Mouse (Mus musculus) heart, embryonic 14.5 days (tissue): ENCODE results near the gene Meis2. TPM values are rescaled to one million over a fixed set of nuclear protein-coding genes. Genes with fewer than 3 reads are reported as not detected.

Experiments used
- ATAC-seq: fragments of 200-750 bp; cut with Nextera tagmentation; 2 replicates; pipeline ENCODE4 v1.8.0; 2017; ENCODE audit warnings: low read depth, moderate TSS enrichment; ENCODE audit not compliant: insufficient number of reproducible peaks, insufficient read depth, low FRiP score
- H3K27ac ChIP-seq, 2 experiments: fragments of 200-500 bp in 1 of 2; fragments of 300-500 bp in 1 of 2; sonication (generic) in 1 of 2; replicated peaks in 1 of 2; 2 replicates each; pipeline ENCODE4 v1.5.1; 2012 to 2014; ENCODE audit warnings: low read depth in 2 of 2, low read length in 2 of 2, control low read depth in 1 of 2, mild to moderate bottlenecking in 1 of 2, mixed read lengths in 1 of 2; ENCODE audit not compliant: control insufficient read depth in 1 of 2, insufficient read depth in 1 of 2
- H3K27me3 ChIP-seq: fragments of 300-500 bp; sonication (generic); 2 replicates; pipeline ENCODE4 v1.6.1; 2014; ENCODE audit warnings: mild to moderate bottlenecking, low read length, control low read depth; ENCODE audit not compliant: control insufficient read depth, insufficient read depth
- H3K36me3 ChIP-seq: fragments of 300-500 bp; sonication (generic); 2 replicates; pipeline ENCODE4 v1.6.1; 2014; ENCODE audit warnings: mild to moderate bottlenecking, control low read depth, low read length, mixed read lengths; ENCODE audit not compliant: control insufficient read depth, insufficient read depth
- H3K4me1 ChIP-seq, 2 experiments: fragments of 200-500 bp in 1 of 2; fragments of 300-500 bp in 1 of 2; sonication (generic) in 1 of 2; 2 replicates each; pipeline ENCODE4 v1.6.1; 2012 to 2014; ENCODE audit warnings: low read length in 2 of 2, control low read depth in 1 of 2, mixed read lengths in 1 of 2; ENCODE audit not compliant: control insufficient read depth in 2 of 2, insufficient read depth in 2 of 2
- H3K4me2 ChIP-seq: fragments of 300-500 bp; sonication (generic); 2 replicates; pipeline ENCODE4 v1.6.1; 2014; ENCODE audit warnings: mild to moderate bottlenecking, low read length
- H3K4me3 ChIP-seq, 2 experiments: fragments of 200-500 bp in 1 of 2; fragments of 300-500 bp in 1 of 2; sonication (generic) in 1 of 2; 2 replicates each; pipeline ENCODE4 v1.5.1; 2012 to 2014; ENCODE audit warnings: low read length in 2 of 2, mild to moderate bottlenecking in 2 of 2, control low read depth in 1 of 2, low read depth in 1 of 2, moderate library complexity in 1 of 2; ENCODE audit not compliant: control insufficient read depth in 1 of 2, insufficient read depth in 1 of 2
- H3K9ac ChIP-seq: fragments of 300-500 bp; sonication (generic); 2 replicates; pipeline ENCODE4 v1.6.1; 2014; ENCODE audit warnings: mild to moderate bottlenecking, low read length
- H3K9me3 ChIP-seq: fragments of 300-500 bp; sonication (generic); 2 replicates; pipeline ENCODE4 v1.6.1; 2016; ENCODE audit warnings: low read length, control low read depth; ENCODE audit not compliant: control insufficient read depth
- WGBS: fragments of 180-500 bp; shearing (Covaris S2); extraction: QIAGEN DNeasy Blood & Tissue Kit; methylation state at CpG from one replicate; pipeline ENCODE4 v1.1.7; 2014; 5-methylcytosine and 5-hydroxymethylcytosine counted together
- polyA plus RNA-seq: library from polyadenylated mRNA; unstranded; fragments of >200 nt; fragmentation: Nextera tagmentation; extraction: Ambion mirVana; gene quantifications from 2 replicates; pipeline ENCODE4 v1.2.1, GENCODE M21; 2014

Gene Meis2
- polyA plus RNA-seq, 1 experiment from 2014 or later: 30.8 TPM

DNA sequence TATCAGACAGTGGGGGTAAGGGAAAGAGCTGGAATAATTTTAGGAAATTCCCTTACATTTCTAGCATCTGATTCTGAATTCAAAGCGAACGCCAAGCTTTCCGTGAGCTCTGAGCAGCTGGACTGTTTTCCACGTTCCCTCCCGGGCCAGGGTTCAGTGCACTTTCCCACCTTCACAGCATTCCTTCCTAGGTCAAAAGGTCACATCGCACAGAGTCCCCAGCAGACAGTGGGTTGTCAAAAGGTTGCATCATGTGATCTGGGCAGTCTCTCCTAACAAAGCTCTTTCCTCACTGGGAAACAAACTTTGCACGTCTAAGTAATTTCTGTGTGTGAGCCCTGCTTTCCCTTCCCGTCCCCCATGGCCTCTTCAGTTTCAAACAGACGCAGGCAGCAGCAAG, 44.6 kb downstream of the Meis2 start:
- H3K9ac ChIP-seq: peak overlapping the region; percentile 39; the same call in 1 of the 2 replicates
- H3K4me3 ChIP-seq: no peak overlapping the region
- H3K4me2 ChIP-seq: peak overlapping the region; percentile 51

DNA sequence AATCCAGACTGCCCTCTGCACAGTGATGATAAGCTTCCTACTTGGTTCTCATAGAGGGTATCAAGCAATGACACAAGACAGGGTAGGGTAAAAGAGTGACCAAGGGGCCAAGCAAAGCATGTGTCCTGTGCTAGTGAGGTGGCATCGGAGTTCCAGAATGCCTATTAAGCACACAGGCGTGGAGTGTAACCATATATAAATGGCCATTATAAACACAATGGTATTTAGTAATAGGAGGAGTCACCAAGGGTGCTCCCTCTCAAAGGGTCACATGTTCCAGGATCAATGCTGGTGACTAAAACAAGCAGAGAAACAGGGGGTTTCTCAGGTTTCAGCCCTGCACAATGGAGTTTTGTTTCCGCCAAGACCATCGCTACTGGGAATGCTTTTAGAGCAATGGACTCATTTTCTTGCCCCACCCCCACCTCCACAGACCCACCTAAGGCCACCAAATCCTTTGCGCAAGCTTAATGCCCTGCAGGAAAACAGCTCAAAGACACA, 45.1 kb downstream of the Meis2 start:
- 39% methylated on average over 5 of the region's 5 CpGs for WGBS
- no peak for ATAC-seq
- peak overlapping the region; percentile 39; the same call in 1 of the 2 replicates for H3K9ac ChIP-seq
- H3K36me3 ChIP-seq: peaks cover 27% of the 10 kb centered on the region; the same call in 1 of the 2 replicates
- peak overlapping the region; percentile 42 to 73 for H3K27ac ChIP-seq
- H3K4me1 ChIP-seq: peaks cover 19 to 32% of the 10 kb centered on the region in 2 experiments
- H3K4me3 ChIP-seq: no peak overlapping the region
- H3K9me3 ChIP-seq: no peaks in the 10 kb centered on the region
- H3K27me3 ChIP-seq: no peaks in the 10 kb centered on the region
- peak overlapping the region; percentile 51 for H3K4me2 ChIP-seq

More for the DNA sequence above, 44.6 kb downstream of the Meis2 start:
- ATAC-seq: peak; percentile 54; the same call in 1 of the 2 replicates
- WGBS: 5% methylated on average over 9 of the region's 9 CpGs
- Histone ChIP-seq H3K27me3 (no peaks in the 10 kb centered on the region), H3K9me3 (no peaks in the 10 kb centered on the region), H3K36me3 (peaks cover 28% of the 10 kb centered on the region), H3K27ac (peak overlapping the region; percentile 42 to 73), H3K4me1 (peaks cover 19 to 32% of the 10 kb centered on the region in 2 experiments)

DNA sequence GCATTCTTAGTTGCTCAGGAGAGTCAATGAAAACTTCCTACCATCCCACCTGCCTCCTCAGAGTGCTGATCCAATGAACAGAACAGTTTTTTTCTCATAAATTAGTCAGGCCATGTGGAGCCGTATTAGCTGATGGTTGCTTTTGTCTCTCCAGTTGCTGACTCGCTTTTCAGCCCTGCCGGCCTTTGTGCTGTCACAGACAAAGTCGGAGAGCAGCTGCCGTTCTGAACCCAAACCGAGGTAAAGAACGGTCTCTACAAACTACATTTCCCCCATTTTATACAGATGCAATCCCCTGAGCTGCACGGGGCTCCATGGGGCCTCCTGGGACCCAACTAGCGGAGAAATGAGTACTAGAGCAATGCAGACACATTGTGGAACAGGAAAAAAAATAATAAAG, 45.7 kb downstream of the Meis2 start:
- Histone ChIP-seq H3K4me1 (peaks cover 19 to 32% of the 10 kb centered on the region in 2 experiments), H3K36me3 (peaks cover 24% of the 10 kb centered on the region; the same call in 1 of the 2 replicates), H3K9me3 (no peaks in the 10 kb centered on the region), H3K4me2 (no peak overlapping the region), H3K27me3 (no peaks in the 10 kb centered on the region), H3K27ac (no peak overlapping the region), H3K9ac (no peak overlapping the region), H3K4me3 (no peak overlapping the region)
- WGBS: 54% methylated on average over 9 of the region's 9 CpGs
- ATAC-seq: no peak

DNA sequence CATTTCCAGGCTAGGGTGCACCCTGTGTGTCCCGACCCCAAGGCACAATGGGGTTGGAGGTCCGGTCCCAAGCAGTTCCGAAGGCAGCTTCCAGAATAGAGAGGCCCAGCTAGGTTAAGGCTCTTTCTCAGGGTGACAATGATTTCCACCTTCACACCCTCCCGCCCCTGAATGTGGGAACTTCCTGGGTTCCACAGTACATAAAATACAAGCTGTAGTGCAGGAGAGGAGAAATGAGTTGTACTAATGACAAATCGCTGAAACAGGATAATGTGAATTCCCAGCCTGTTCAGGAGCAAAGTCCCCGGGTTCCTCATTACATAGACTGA, 46.2 kb downstream of the Meis2 start:
- Histone ChIP-seq H3K4me1 (peaks cover 19 to 32% of the 10 kb centered on the region in 2 experiments), H3K9ac (no peak overlapping the region), H3K36me3 (peaks cover 23% of the 10 kb centered on the region; the same call in 1 of the 2 replicates), H3K9me3 (no peaks in the 10 kb centered on the region), H3K4me2 (no peak overlapping the region), H3K27ac (no peak overlapping the region), H3K4me3 (no peak overlapping the region), H3K27me3 (no peaks in the 10 kb centered on the region)
- ATAC-seq: no peak
- WGBS: 76% methylated on average over 6 of the region's 6 CpGs

DNA sequence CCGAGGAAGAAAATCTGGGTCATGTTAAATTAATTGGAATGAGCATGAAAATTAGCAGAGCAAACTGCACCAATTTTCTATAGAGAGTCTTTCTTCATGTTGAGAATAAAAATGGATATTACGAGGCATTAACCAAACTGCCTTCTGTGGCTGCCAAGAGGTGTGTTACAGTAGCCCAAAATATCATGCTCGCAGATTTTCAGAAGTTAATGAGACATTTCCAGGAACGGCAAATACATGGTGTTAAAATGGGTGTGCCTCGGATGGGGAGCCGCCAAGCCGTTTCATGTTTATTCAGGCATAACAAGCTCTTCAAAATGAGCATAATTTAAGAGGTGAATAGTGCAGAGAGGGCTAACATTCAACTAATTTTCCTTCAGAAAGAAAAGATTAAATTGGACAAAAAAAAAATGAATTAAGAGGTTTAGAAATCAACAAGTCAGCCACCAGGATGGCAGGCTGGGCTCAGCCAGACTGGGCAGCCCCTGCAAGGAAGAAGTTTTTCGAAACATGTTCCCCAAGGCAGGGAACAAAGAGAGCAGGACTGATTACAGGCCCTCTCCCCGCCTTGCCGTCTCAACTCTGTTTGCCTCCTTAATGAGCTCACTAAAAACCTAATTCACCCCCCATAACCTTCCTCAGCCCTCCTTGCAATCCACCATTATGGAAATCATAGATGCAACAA, 46.7 kb downstream of the Meis2 start:
- Histone ChIP-seq H3K4me3 (no peak overlapping the region), H3K9ac (no peak overlapping the region), H3K9me3 (no peaks in the 10 kb centered on the region), H3K4me2 (no peak overlapping the region), H3K27ac (no peak overlapping the region), H3K4me1 (peaks cover 19 to 32% of the 10 kb centered on the region in 2 experiments), H3K36me3 (peaks cover 23% of the 10 kb centered on the region; the same call in 1 of the 2 replicates), H3K27me3 (no peaks in the 10 kb centered on the region)
- ATAC-seq: no peak
- WGBS: 81% methylated on average over 10 of the region's 10 CpGs

DNA sequence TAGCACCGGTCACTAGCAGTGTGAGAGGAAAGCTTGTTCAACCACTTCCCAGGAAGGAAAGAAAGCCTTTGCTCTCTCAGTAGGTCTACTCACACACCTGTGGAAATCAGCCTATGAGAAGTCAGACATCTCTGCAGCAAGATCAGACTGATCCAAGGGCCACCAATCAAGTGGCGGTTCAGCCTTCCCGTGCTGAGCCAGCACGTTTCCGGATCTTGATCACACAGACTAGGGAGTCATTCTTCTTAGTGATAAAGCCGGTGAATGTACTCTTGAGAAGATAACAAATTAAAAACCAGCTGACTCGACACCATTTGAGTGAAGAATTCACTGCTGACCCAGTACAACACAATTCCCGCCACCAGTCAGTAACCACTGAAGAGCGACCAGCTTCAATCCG, 50.1 kb downstream of the Meis2 start:
- Histone ChIP-seq H3K27me3 (no peaks in the 10 kb centered on the region), H3K36me3 (peaks cover 31% of the 10 kb centered on the region), H3K4me2 (no peak overlapping the region), H3K4me1 (peaks cover 7 to 10% of the 10 kb centered on the region in 2 experiments), H3K9ac (no peak overlapping the region), H3K4me3 (no peak overlapping the region), H3K9me3 (no peaks in the 10 kb centered on the region), H3K27ac (no peak overlapping the region)
- no peak for ATAC-seq
- WGBS: 60% methylated on average over 10 of the region's 10 CpGs

DNA sequence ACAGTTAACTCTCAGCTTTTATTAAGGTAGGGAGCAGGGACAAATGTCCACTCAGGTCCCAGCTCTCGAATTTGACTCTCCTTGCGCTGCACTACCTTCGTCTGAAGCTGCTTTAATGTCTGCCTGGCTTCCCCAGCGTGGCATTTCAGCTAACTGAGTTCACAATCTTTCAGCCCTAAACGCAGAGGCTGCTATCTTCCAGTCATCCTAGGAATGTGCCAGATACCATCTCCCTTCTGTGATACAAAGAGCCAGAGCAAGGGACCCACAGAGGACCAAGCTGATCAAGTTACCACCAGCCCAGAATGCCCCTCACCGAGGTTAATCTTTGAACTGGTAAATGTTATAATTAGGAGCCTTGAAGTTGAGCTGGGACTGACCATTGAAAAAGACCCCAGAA, 55.2 kb downstream of the Meis2 start:
- Histone ChIP-seq H3K36me3 (peaks cover 39% of the 10 kb centered on the region), H3K27ac (peak overlapping the region; percentile 19 to 70; a peak in 3 of 4 replicates), H3K4me2 (peak overlapping the region; percentile 38; the same call in 1 of the 2 replicates), H3K4me1 (peaks cover 9 to 16% of the 10 kb centered on the region in 2 experiments), H3K27me3 (no peaks in the 10 kb centered on the region), H3K4me3 (no peak overlapping the region), H3K9ac (no peak overlapping the region), H3K9me3 (no peaks in the 10 kb centered on the region)
- WGBS: 25% methylated on average over 6 of the region's 6 CpGs
- no peak for ATAC-seq
